Mouse (Mus musculus): ENCODE data around the gene Bpifb2.

GRCm38 (mm10) chr2:153859581-153859980 is 15.3 kb upstream of the Bpifb2 start:
- no peak for TF ChIP-seq CTCF (IDR thresholded peaks at IDR 0.05; ENCODE audit: low read depth, low read length)
- no peak for TF ChIP-seq GATA1 (IDR thresholded peaks at IDR 0.05; ENCODE audit: borderline replicate concordance, low read length)
